Mouse (Mus musculus): ENCODE measurements around the gene Tmem50b.
A peak's percentile ranks its signal among the peaks of the same experiment; 100 is the strongest.
"Not testable (repeated sequence)": the region's sequence is repeated elsewhere in the genome, so short reads cannot be mapped to it uniquely, and the experiment has no call there.

Gene Tmem50b

DNA sequence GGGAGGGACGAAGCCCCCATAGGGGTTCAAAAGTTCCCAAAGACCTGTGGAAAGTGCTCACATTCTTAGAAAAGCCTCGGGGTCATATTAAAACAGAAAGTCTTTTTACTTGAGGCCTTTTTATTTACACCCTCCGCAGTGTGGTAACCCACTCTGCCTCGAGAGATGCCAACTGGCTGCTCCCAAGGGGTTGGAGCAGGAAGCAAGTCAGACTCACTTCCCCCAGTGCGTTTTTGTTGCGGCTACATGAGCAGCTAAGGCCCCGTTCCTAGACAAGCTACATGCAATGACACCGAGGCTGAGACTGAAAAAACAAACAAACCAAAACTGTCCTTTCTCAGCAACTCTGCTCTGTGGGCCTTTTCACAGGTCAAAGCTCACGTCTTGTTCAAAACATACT is 59.1 kb downstream of the Tmem50b start:
- DNase-seq (ENCODE audit: low read depth, low spot score), result no peak

DNA sequence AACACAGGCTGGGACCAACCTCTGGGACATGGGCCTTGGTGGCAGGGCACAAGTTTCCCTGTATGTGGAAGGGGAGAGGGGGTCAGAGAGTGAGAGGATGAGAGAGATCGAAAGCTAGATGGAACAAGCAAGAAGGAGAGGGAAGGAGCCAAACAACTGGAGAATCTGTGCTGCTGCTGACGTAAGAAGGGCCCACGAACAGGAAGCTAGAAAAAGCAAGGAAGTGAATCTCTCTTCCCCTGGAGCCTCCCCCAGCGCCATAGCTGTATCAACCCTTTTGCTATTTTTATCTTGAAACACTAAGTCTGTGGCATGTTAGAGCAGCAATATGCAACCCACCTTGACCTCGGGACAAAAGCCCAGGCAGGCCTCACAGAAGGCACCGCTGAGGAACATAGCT is 59.5 kb downstream of the Tmem50b start:
- DNase-seq (ENCODE audit: low read depth, low spot score), result no peak

DNA sequence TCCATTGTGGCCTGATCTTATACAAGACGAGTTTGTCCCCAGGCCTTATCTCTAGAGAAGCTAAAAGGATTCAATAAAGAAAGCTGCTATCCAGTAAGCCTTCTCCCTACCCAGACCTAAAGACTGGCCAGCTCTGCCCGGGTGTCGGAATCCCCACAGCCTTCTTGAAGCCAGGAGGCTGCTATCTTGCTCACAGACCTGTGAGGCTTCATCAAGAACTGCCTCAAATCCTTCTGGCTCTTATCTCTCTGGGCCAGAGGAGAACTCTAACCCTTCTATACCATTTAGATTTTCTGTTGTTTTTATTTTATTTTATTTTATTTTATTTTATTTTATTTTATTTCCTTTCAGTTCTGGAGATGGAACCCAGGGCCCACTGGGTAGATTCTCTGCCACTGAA is 60.5 kb downstream of the Tmem50b start:
- no peak for DNase-seq (ENCODE audit: low read depth, low spot score)

DNA sequence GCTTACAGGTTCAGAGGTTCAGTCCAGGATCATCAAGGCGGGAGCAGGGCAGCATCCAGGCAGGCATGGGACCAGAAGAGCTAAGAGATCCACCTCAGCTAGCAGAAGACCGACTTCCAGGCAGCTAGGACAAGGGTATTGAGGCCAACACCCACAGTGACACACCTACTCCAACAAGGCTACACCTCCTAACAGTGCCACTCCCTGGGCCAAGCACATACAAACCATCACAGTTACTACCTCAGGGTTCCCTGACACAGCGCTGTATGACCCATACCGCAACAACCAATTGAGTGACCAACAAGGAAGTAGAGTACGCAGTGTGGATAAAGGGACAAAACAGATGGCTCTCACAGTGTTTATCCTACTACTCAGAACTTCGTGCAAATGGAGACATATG is 61.2 kb downstream of the Tmem50b start:
- DNase-seq (ENCODE audit: low read depth, low spot score), result no peak

DNA sequence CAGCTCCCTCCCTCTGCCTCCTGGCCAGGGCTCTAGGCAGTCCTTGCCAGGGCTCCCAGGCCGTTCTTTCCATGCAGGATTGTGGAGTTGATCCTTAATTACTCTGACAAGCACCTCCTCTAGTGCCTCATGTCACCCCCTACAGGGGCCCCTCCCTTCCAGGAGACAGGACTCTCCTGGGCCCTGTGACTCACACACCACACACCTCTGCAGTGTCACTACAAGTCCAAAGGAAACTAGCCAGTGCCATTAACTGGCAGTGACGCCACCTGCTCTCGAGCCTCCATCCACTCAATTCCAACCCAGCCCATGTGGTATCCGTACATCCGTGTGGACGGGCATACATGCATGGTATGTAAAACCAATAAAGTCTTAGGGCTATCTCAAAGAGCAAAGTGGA is 62.7 kb downstream of the Tmem50b start:
- no peak for DNase-seq (ENCODE audit: low read depth, low spot score)

DNA sequence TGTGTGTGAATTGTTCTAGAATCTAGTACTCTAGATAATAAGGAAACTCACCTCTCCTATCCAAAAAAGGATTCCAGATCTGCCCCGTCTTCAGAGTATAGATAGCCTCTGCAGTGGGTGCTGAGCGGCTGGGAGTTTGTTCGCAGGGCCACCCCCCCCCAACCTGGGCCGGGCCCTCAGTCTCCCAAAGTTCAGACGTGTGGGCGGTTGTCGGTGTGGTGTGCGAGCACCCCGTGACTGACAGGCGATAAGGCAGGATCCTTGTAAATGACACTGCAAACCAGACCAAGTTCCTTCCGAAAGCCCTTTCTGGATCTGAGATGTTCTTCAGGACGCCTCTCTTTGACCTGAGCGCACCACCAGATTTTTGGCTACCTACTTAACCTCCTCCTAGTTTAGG is 63.1 kb downstream of the Tmem50b start:
- DNase-seq (ENCODE audit: low read depth, low spot score), result peak; percentile 100

DNA sequence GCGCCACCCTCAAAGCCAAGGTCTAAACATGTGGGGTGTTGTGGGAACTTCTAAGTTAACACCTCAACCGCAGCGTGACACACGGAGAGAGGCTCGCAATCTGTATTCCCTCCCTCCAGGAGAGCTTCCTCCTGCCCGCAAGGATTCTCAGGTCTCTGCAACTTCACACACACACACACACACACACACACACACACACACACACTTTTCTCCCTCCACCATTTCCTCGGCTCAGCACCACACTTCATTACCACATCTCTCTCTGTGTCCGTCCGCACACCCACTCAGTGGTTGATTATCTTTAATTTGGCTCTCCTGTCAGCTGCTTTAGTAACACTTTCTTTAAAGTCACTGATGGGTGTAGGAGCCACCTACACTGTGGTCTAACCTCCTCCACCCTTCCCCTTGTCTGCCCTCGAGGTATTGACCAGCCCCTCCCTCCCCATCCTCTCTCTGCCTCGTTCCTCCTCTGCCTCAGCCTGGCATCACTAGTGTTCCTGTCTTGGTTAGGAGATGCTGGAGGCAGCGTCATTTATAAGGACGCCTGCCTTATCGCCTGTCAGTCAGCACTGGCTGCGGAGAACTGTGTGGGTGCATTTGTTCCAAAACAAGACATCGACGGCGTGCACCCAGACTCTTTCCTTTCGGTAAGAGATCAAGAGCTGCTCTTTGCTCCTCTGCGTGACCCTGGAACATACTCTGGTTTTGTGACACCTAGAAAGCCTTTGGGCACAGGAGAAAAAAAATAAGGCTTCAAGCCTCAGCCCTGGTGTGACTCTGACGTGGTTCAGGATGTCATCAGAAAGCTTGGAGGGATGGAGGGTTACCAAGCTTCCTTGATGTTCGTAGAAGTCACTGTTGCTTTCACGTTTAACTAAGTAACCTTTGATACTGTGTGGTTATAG is 64.3 kb downstream of the Tmem50b start:
- no peak for DNase-seq (ENCODE audit: low read depth, low spot score)

DNA sequence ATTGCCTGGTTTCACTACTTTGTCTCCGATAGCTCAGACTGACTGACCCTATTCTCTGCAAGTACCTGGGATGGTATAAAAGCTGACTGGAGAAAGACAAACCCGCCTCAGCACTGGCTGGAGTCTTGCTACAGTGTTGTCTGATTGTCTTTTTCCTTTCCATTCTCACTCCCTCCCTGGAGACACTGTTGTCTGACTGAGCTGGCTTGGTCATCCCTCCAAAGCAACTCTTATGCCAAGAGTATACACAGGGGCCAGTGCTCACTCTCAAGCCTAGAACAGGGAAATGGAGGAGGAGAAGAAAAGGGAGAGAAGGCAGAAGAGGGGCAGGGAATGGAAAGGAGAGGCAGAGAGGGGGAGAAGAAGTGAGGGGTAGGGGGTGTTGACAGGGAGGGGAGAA is 65.2 kb downstream of the Tmem50b start:
- DNase-seq (ENCODE audit: low read depth, low spot score), result no peak

DNA sequence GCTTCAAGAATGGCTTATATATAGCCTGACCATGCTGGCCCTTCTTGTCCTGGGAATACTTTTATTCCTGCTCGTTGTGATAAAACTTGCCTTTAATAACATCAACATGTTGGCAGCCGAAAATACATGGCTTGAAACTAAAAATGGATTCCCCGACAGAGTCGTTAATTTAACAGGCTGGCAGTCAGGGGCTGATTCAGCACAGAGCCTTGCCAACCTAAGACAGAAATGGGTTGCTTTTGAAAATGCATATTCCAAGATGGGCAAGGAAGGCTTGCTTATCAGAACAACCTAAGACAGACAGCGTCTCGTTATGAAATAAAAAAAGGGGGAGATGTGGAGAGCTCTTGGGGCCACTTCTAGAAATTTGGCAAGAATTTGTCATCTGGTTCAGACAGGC is 65.7 kb downstream of the Tmem50b start:
- DNase-seq (ENCODE audit: low read depth, low spot score), result no peak

DNA sequence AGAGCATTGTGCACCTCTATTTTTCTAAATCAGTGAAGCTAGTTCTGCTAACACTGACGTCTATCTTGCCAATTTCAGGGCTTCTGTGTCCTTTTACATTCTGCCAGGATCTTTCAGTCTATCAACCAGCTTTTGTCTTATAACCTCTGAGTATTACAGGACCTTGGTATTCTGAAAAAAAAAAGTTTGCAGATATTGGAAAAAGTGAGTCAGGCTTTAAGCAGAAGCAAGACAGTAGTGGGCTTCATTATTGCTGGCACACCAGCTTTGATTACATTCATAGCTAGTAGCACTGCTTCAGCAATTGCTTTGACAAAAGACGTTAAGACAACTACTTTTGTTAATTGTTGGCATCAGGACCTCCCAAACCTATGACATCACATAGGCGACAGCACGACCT is 66.8 kb downstream of the Tmem50b start:
- DNase-seq (ENCODE audit: low read depth, low spot score), result not testable (repeated sequence)

DNA sequence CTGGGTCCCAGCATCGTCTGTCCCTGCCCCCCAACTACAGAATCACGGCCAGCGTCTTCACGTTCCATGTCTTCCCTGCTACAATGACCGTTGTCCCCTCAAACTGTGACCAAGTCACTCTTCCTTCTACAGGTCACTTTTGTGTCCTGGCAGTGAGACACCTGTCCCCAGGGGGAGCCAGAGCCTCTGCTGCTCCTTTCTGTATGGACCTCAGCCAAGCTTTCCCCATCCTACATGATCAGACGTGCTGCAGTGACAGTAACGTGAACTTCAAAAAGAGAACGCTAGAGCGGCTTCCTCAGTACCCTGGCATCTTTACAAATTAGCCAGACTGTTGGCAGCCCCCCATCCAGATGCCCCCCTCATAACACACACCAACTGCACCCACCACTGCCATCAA is 69.0 kb downstream of the Tmem50b start:
- no peak for DNase-seq (ENCODE audit: low read depth, low spot score)

DNA sequence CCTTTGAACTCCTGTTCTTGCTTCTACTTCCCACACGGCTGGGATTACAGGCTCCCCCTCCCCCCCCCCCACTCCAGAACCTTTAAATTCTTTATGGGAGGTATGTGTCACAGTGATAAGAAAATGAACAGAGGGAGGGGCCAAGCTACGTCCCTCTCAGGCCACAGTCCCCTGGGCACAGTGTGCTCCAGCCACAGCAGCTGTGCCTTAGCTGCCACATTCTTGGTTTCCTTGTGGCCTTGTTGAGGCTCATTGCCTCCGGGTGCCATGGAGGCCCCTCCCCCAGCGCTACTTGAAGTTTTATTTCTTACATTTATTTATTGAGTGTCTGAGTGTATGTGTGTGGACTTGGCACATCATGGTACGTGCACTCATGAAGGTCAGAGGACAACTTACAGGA is 70.1 kb downstream of the Tmem50b start:
- DNase-seq (ENCODE audit: low read depth, low spot score), result no peak

DNA sequence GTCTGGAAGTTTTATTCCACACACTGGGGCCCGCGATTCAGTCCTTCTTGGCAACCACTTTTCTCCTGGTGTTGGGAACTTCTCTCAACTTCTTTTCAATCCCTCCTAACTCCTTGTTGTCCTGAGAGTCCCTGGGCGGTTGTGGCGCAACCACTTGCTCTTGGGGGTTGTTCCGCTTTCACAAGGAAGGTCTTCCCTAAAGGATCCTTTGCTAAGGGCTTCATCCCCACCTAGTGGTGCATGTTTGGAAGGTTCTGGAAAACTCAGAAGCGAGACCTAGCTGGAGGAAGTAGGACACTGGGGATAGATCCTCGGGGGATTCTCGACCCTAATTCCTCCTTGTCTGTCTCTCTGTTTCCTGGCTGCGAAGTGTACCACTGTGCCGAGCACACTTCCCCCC is 70.5 kb downstream of the Tmem50b start:
- DNase-seq (ENCODE audit: low read depth, low spot score), result no peak

DNA sequence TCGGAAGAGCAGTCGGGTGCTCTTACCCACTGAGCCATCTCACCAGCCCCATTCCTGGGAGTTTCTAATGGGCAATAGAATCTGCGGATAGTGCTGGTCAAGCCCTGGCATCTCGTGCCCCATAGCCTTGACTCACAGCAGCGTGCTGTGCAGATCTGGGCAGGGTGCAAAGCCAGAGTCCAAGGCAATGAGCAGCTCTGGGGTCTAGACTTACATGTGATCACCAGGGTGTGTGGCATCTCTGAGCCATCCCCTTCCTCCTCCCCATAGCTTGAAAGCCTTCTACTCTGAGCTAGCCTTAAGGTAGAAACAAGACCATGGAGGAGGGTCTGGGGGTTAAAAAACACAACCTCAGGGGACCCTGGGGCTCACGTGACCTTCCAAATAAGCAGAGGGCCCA is 71.3 kb downstream of the Tmem50b start:
- no peak for DNase-seq (ENCODE audit: low read depth, low spot score)

Measured in forelimb bud, embryonic 11.5 days (tissue).